Mouse (Mus musculus) small intestine, adult 2 months (tissue): ENCODE results near the gene Cyb561.

Experiments
- CTCF ChIP-seq: fragments of 200-500 bp; IDR thresholded peaks from 2 replicates; pipeline ENCODE4 v1.5.1; 2012; ENCODE audit warnings: low read depth, mild to moderate bottlenecking, control low read depth, inconsistent platforms, low read length, moderate library complexity, mixed read lengths; ENCODE audit not compliant: insufficient replicate concordance, insufficient read length; ENCODE audit errors: extremely low read depth
- POLR2A ChIP-seq: fragments of 200-500 bp; IDR thresholded peaks from 2 replicates; pipeline ENCODE4 v1.6.1; 2012; ENCODE audit warnings: low read depth, mild to moderate bottlenecking, control low read depth, inconsistent platforms, low read length, moderate library complexity

- TF ChIP-seq CTCF: no peak
- no peak for TF ChIP-seq POLR2A
These were observed 54.0 kb downstream of the Cyb561 start for GRCm38 (mm10) chr11:105899151-105899550.
